Mouse (Mus musculus): Measurements from ENCODE around the gene Eef2. TPM values are rescaled to one million over a fixed set of nuclear protein-coding genes. Genes with fewer than 3 reads are reported as not detected.
"Not testable (repeated sequence)": the region's sequence is repeated elsewhere in the genome, so short reads cannot be mapped to it uniquely, and the experiment has no call there.

Eef2 gene
- total RNA-seq, 1 experiment from 2014 or later: 1,714 TPM

- ATAC-seq (replicated peaks in 1 of 2; ENCODE audit: insufficient read depth in 1 of 2, low FRiP score in 2 of 2, low TSS enrichment in 1 of 2, low read depth in 1 of 2, poor library complexity in 2 of 2, severe bottlenecking in 2 of 2): no peak
Observed at GRCm38 (mm10) chr10:81143845-81144437, 32.5 kb upstream of the Eef2 start.

GRCm38 (mm10) chr10:81144667-81145066 lies 31.8 kb upstream of the Eef2 start:
- no peak for ATAC-seq (replicated peaks in 1 of 2; ENCODE audit: insufficient read depth in 1 of 2, low FRiP score in 2 of 2, low TSS enrichment in 1 of 2, low read depth in 1 of 2, poor library complexity in 2 of 2, severe bottlenecking in 2 of 2)

- no peak for ATAC-seq (replicated peaks in 1 of 2; ENCODE audit: insufficient read depth in 1 of 2, low FRiP score in 2 of 2, low TSS enrichment in 1 of 2, low read depth in 1 of 2, poor library complexity in 2 of 2, severe bottlenecking in 2 of 2)
Observed at GRCm38 (mm10) chr10:81145307-81145706, 31.1 kb upstream of the Eef2 start.

- no peak for ATAC-seq (replicated peaks in 1 of 2; ENCODE audit: insufficient read depth in 1 of 2, low FRiP score in 2 of 2, low TSS enrichment in 1 of 2, low read depth in 1 of 2, poor library complexity in 2 of 2, severe bottlenecking in 2 of 2)
Observed at GRCm38 (mm10) chr10:81145778-81146177, 30.7 kb upstream of the Eef2 start.

- ATAC-seq (replicated peaks in 1 of 2; ENCODE audit: insufficient read depth in 1 of 2, low FRiP score in 2 of 2, low TSS enrichment in 1 of 2, low read depth in 1 of 2, poor library complexity in 2 of 2, severe bottlenecking in 2 of 2): no peak
Observed at GRCm38 (mm10) chr10:81146296-81146695, 30.1 kb upstream of the Eef2 start.

GRCm38 (mm10) chr10:81151261-81151660 lies 25.2 kb upstream of the Eef2 start:
- ATAC-seq (replicated peaks in 1 of 2; ENCODE audit: insufficient read depth in 1 of 2, low FRiP score in 2 of 2, low TSS enrichment in 1 of 2, low read depth in 1 of 2, poor library complexity in 2 of 2, severe bottlenecking in 2 of 2): no peak

- no peak for ATAC-seq (replicated peaks in 1 of 2; ENCODE audit: insufficient read depth in 1 of 2, low FRiP score in 2 of 2, low TSS enrichment in 1 of 2, low read depth in 1 of 2, poor library complexity in 2 of 2, severe bottlenecking in 2 of 2)
Observed at GRCm38 (mm10) chr10:81152609-81153008, 23.8 kb upstream of the Eef2 start.

- ATAC-seq (replicated peaks in 1 of 2; ENCODE audit: insufficient read depth in 1 of 2, low FRiP score in 2 of 2, low TSS enrichment in 1 of 2, low read depth in 1 of 2, poor library complexity in 2 of 2, severe bottlenecking in 2 of 2): no peak
Observed at GRCm38 (mm10) chr10:81154313-81154712, 22.1 kb upstream of the Eef2 start.

GRCm38 (mm10) chr10:81154736-81155135 lies 21.7 kb upstream of the Eef2 start:
- ATAC-seq (replicated peaks in 1 of 2; ENCODE audit: insufficient read depth in 1 of 2, low FRiP score in 2 of 2, low TSS enrichment in 1 of 2, low read depth in 1 of 2, poor library complexity in 2 of 2, severe bottlenecking in 2 of 2): no peak

- peak in 1 of 2 experiments; percentile 29; a peak in 2 of 4 replicates for ATAC-seq (replicated peaks in 1 of 2; ENCODE audit: insufficient read depth in 1 of 2, low FRiP score in 2 of 2, low TSS enrichment in 1 of 2, low read depth in 1 of 2, poor library complexity in 2 of 2, severe bottlenecking in 2 of 2)
Observed at GRCm38 (mm10) chr10:81161602-81162317, 14.7 kb upstream of the Eef2 start.

GRCm38 (mm10) chr10:81162318-81162652 lies 14.1 kb upstream of the Eef2 start:
- peak in 1 of 2 experiments; percentile 15; a peak in 2 of 4 replicates for ATAC-seq (replicated peaks in 1 of 2; ENCODE audit: insufficient read depth in 1 of 2, low FRiP score in 2 of 2, low TSS enrichment in 1 of 2, low read depth in 1 of 2, poor library complexity in 2 of 2, severe bottlenecking in 2 of 2)

- no peak for ATAC-seq (replicated peaks in 1 of 2; ENCODE audit: insufficient read depth in 1 of 2, low FRiP score in 2 of 2, low TSS enrichment in 1 of 2, low read depth in 1 of 2, poor library complexity in 2 of 2, severe bottlenecking in 2 of 2)
Observed at GRCm38 (mm10) chr10:81165118-81165517, 11.3 kb upstream of the Eef2 start.

GRCm38 (mm10) chr10:81167200-81168086 lies 9.0 kb upstream of the Eef2 start, which contains the start of gene Pias4:
Pias4 (minus strand) TSS chr10:81167923.
- peak; percentile 90 to 91 for ATAC-seq (replicated peaks in 1 of 2; ENCODE audit: insufficient read depth in 1 of 2, low FRiP score in 2 of 2, low TSS enrichment in 1 of 2, low read depth in 1 of 2, poor library complexity in 2 of 2, severe bottlenecking in 2 of 2)

- peak; percentile 8 to 34; a peak in 3 of 4 replicates for ATAC-seq (replicated peaks in 1 of 2; ENCODE audit: insufficient read depth in 1 of 2, low FRiP score in 2 of 2, low TSS enrichment in 1 of 2, low read depth in 1 of 2, poor library complexity in 2 of 2, severe bottlenecking in 2 of 2)
Observed at GRCm38 (mm10) chr10:81168087-81168431, 8.4 kb upstream of the Eef2 start.

- ATAC-seq (replicated peaks in 1 of 2; ENCODE audit: insufficient read depth in 1 of 2, low FRiP score in 2 of 2, low TSS enrichment in 1 of 2, low read depth in 1 of 2, poor library complexity in 2 of 2, severe bottlenecking in 2 of 2): peak; percentile 51 to 61
Observed at GRCm38 (mm10) chr10:81168521-81169244, 7.7 kb upstream of the Eef2 start.

GRCm38 (mm10) chr10:81169411-81169900 lies 7.0 kb upstream of the Eef2 start:
- ATAC-seq (replicated peaks in 1 of 2; ENCODE audit: insufficient read depth in 1 of 2, low FRiP score in 2 of 2, low TSS enrichment in 1 of 2, low read depth in 1 of 2, poor library complexity in 2 of 2, severe bottlenecking in 2 of 2): not testable (repeated sequence)

GRCm38 (mm10) chr10:81173132-81173531 lies 3.3 kb upstream of the Eef2 start:
- ATAC-seq (replicated peaks in 1 of 2; ENCODE audit: insufficient read depth in 1 of 2, low FRiP score in 2 of 2, low TSS enrichment in 1 of 2, low read depth in 1 of 2, poor library complexity in 2 of 2, severe bottlenecking in 2 of 2): peak; percentile 38 to 54

All from hematopoietic stem cell, adult 5-6 weeks (primary cell).